Mouse (Mus musculus) small intestine, adult 2 months (tissue): ENCODE measurements around the gene Zfp324. TPM values are rescaled to one million over a fixed set of nuclear protein-coding genes. Genes with fewer than 3 reads are reported as not detected.

Experiments used
- H3K27ac ChIP-seq: fragments of 200-500 bp; 2 replicates; pipeline ENCODE4 v1.5.1; 2012; ENCODE audit warnings: low read depth, low read length, control low read depth, inconsistent platforms; ENCODE audit not compliant: insufficient read depth
- H3K27me3 ChIP-seq: fragments of 200-500 bp; 2 replicates; pipeline ENCODE4 v1.6.1; 2012; ENCODE audit warnings: mild to moderate bottlenecking, moderate library complexity, low read length, inconsistent platforms; ENCODE audit not compliant: control insufficient read depth, insufficient read depth
- H3K36me3 ChIP-seq: fragments of 200-500 bp; 2 replicates; pipeline ENCODE4 v1.6.1; 2012; ENCODE audit warnings: mild to moderate bottlenecking, low read length, control low read depth, inconsistent platforms; ENCODE audit not compliant: control insufficient read depth, insufficient read depth
- H3K4me1 ChIP-seq: fragments of 200-500 bp; 2 replicates; pipeline ENCODE4 v1.6.1; 2012; ENCODE audit warnings: low read length, inconsistent platforms, mixed read lengths; ENCODE audit not compliant: control insufficient read depth, insufficient read depth, insufficient read length
- H3K4me3 ChIP-seq: fragments of 200-500 bp; 2 replicates; pipeline ENCODE4 v1.5.1; 2012; ENCODE audit warnings: low read depth, mild to moderate bottlenecking, control low read depth, inconsistent platforms, low read length, moderate library complexity
- CTCF ChIP-seq: fragments of 200-500 bp; IDR thresholded peaks from 2 replicates; pipeline ENCODE4 v1.5.1; 2012; ENCODE audit warnings: low read depth, mild to moderate bottlenecking, control low read depth, inconsistent platforms, low read length, moderate library complexity, mixed read lengths; ENCODE audit not compliant: insufficient replicate concordance, insufficient read length; ENCODE audit errors: extremely low read depth
- POLR2A ChIP-seq: fragments of 200-500 bp; IDR thresholded peaks from 2 replicates; pipeline ENCODE4 v1.6.1; 2012; ENCODE audit warnings: low read depth, mild to moderate bottlenecking, control low read depth, inconsistent platforms, low read length, moderate library complexity
- WGBS: fragments of 180-500 bp; shearing (Covaris S2); methylation state at CpG from one replicate; pipeline ENCODE4 v1.1.7; 2018; 5-methylcytosine and 5-hydroxymethylcytosine counted together
- polyA plus RNA-seq: library from polyadenylated mRNA; depleted of rRNA; stranded (reverse); fragments of >200 nt; gene quantifications from 2 replicates; pipeline ENCODE4 v1.2.3, GENCODE M21; 2012

Gene Zfp324
- polyA plus RNA-seq, 1 experiment, result 3.5 TPM

DNA sequence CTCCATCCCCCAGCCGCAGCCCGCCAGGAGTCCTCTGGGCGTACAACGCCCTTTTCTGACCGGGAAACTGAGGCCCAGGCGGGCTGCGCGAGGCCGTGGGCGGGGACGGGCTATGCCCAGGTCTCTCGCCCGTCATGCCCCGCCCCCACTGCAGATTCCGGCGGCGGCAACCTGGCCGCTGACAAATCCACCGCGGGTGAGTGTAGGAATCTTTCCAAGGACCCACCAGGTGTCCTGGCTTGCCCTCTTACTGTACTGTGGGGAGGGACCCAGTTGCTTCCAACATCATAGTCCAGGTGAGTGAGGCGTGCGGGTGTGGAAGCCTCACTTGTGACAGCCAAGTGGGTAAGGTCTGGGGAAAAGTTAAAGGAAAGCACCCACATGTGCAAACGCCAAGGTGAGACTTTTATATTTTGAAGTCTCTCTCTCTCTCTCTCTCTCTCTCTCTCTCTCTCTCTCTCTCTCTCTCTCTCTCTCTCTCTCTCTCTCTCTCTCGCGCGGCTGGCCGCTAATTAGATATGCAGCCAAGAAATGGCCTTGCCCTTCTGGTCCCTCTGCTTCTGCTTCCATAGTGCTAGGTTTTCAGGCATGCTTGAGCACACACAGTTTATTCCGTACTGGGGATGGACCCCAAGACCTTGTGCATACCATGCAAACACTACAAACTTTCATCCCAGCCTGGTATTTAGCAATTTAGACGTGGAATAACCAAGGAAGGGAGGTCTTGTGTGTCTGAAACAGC is 637 bp downstream of the Zfp324 start:
- Histone ChIP-seq H3K27me3 (no peaks in the 10 kb centered on the region), H3K36me3 (peaks cover 17% of the 10 kb centered on the region), H3K27ac (peak overlapping the region; percentile 85), H3K4me1 (peaks cover 10% of the 10 kb centered on the region; the same call in 1 of the 2 replicates), H3K4me3 (peak overlapping the region; percentile 79)
- TF ChIP-seq CTCF (no peak), POLR2A (no peak)
- WGBS, result under 1% methylated on average over 29 of the region's 29 CpGs

DNA sequence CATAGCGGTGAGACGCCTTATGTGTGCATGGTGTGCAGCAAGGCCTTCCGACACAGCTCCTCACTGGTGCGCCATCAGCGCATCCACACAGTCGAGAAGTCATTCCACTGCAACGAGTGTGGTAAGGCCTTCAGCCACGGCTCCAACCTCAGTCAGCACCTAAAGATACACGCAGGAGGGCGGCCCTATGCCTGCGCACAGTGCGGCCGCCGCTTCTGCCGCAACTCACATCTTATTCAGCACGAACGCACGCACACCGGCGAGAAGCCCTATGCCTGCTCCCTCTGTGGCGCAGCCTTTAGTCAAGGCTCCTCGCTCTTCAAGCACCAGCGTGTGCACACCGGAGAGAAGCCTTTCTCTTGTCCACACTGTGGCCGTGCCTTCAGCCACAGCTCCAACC is 5.3 kb downstream of the Zfp324 start:
- no peaks in the 10 kb centered on the region for H3K27me3 ChIP-seq
- H3K4me1 ChIP-seq, result peaks cover 2% of the 10 kb centered on the region; the same call in 1 of the 2 replicates
- TF ChIP-seq CTCF, result no peak
- no peak for TF ChIP-seq POLR2A
- no peak overlapping the region for H3K4me3 ChIP-seq
- H3K36me3 ChIP-seq, result peaks cover 28% of the 10 kb centered on the region
- H3K27ac ChIP-seq, result no peak overlapping the region
- 97% methylated on average over 25 of the region's 25 CpGs for WGBS

DNA sequence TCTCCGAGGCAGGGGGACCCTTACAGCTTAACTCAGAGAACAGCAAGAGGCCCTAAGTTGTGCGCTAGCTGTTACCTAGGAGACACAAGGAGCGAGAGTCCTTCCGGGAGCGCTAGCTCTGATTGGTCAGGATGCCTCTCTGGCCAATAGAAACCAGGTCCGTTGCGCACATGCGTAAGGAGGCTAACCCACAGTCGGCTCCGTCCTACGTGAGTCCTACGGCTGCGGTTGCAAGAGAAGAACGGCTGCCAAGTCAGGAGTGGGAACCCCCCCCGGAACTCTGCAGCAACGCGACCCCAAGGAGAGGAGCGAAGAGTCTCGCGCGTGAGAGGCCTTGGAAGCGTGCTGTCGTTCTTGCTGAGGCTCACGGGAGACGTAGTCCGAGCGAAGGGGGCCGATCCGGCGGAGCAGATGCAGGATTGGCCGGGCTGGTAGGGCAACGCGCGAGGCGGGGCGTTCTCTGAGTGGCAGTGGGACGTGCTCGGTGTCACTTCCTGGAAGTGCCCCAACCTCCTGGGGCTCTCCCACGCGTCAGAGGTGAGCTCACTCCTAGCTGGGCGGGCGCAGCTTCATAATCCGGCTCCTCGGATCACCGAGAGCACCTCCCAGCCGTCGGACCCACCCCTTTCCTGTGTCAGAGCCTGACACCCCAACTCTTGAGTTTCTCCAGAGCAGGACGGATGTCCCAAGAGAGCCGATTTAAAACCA is 12.2 kb downstream of the Zfp324 start, which contains the start of gene Zfp446:
Zfp446 (plus strand) TSS at position 167 of the 708 bp plus-strand sequence.
- Histone ChIP-seq H3K27me3 (no peaks in the 10 kb centered on the region), H3K4me3 (peak within 1 kb of the TSS; percentile 72), H3K4me1 (peaks cover 3% of the 10 kb centered on the region), H3K36me3 (no peaks in the 10 kb centered on the region), H3K27ac (peak within 1 kb of the TSS; percentile 87)
- under 1% methylated on average over 49 of the region's 49 CpGs for WGBS
- TF ChIP-seq CTCF (no peak), POLR2A (peak; percentile 68)

DNA sequence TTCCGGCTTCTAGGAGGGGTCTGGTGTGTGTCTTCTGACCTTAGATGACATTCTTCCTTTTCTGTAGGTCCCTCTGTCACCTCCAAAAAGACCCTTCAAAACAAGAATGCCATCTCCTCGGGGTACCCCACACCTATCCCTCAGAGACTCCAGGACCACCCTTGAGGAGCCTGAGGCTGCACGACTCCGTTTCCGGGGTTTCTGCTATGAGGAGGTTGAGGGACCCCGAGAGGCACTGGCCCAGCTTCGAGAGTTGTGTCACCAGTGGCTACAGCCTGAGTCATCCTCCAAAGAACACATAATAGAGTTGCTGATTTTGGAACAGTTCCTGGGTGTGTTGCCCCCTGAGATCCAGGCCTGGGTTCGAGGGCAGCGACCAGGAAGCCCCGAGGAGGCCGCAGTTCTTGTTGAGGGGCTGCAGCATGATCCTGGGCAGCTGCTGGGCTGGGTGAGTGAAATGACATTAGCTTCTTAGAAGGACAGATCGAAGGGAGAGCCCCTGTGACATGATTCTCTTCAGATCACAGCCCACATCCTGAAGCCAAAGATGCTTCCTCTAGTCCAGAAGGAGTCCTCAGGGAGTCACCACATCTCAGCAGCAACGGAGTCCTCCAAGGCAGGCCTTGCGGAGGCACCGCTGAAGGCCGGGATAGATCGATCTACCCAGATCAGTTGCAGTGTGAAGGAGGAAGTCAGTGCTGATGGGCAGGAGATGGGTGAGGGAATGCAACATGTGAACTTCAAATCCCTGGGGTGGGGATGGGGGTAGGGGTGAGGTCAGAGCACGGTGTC is 13.5 kb downstream of the Zfp324 start:
- peaks cover 3% of the 10 kb centered on the region for H3K4me1 ChIP-seq
- TF ChIP-seq POLR2A, result no peak
- TF ChIP-seq CTCF, result no peak
- 80% methylated on average over 18 of the region's 18 CpGs for WGBS
- no peaks in the 10 kb centered on the region for H3K27me3 ChIP-seq
- no peaks in the 10 kb centered on the region for H3K36me3 ChIP-seq
- H3K4me3 ChIP-seq, result no peak overlapping the region
- H3K27ac ChIP-seq, result no peak overlapping the region

DNA sequence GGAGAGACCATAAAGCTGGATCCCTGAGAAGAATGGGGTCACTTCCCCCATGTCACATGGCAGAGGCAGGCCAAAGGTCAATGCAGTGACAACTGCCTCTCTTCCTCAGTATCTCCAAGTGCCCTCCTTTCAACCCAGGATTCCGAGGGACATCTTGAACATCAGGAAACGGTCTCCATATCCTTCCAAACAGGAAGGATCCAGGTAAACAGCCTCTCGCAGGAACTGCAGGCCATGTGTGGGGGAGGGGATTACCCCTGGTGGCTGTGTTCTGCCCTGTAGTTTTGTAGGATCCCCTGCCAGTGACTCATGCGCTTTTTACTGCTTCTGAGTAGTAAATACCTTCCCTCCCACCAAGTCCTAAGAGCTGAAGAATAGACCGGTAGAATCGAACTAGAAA is 14.1 kb downstream of the Zfp324 start:
- TF ChIP-seq CTCF, result no peak
- Histone ChIP-seq H3K4me3 (no peak overlapping the region), H3K27me3 (no peaks in the 10 kb centered on the region), H3K36me3 (no peaks in the 10 kb centered on the region), H3K27ac (no peak overlapping the region), H3K4me1 (peaks cover 3% of the 10 kb centered on the region)
- WGBS, result 58% methylated on average over 6 of the region's 6 CpGs

DNA sequence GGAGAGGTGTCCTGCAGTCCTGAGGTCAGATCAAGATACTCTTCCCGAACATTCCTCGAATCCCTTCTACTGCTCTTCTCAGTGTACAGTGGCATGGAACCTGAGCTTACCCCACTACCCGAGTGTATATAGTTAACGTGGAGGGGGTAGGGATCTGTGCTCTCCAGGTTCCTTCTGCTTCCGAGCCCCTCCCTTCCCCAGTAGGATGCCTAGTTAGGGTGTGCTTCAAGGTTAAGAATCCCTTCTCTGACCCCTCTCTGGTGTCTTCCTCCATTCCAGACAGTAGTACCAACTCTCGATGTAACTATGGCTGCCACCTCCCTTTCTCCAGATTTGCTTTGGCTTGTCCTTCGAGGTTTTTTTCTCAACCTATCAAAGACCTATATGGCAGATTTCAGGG is 14.7 kb downstream of the Zfp324 start:
- Histone ChIP-seq H3K4me1 (peaks cover 3% of the 10 kb centered on the region), H3K27ac (no peak overlapping the region), H3K4me3 (no peak overlapping the region), H3K36me3 (no peaks in the 10 kb centered on the region), H3K27me3 (no peaks in the 10 kb centered on the region)
- WGBS, result 90% methylated on average over 7 of the region's 7 CpGs
- TF ChIP-seq CTCF, result no peak
- TF ChIP-seq POLR2A, result no peak

DNA sequence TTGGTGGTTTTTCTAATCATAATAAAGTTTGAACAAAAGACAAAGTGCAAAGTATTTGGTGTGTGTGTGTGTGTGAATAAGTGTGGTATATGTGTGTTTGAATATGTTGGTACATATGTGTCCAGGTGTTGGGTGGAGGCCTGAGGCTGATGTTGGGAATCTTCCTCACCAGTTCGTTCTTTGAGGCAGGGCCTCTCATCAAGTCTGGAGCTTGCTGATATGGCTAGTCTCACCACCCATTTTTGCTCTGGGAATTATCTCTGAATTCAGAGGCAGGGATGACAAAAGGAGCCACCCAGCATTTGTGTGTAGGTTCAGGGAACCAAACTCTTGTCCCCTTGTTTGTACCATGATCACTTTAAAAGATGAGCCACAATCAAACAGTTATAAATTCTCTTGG is 20.1 kb downstream of the Zfp324 start:
- Histone ChIP-seq H3K27ac (no peak overlapping the region), H3K36me3 (no peaks in the 10 kb centered on the region), H3K27me3 (no peaks in the 10 kb centered on the region), H3K4me1 (no peaks in the 10 kb centered on the region; the same call in 1 of the 2 replicates), H3K4me3 (no peak overlapping the region)
- 70% methylated on average over 1 of the region's 1 CpGs for WGBS
- no peak for TF ChIP-seq CTCF
- no peak for TF ChIP-seq POLR2A
